Mouse (Mus musculus) MEL (cell line): ENCODE results near the gene Cbfa2t2. TPM values are rescaled to one million over a fixed set of nuclear protein-coding genes. Genes with fewer than 3 reads are reported as not detected.

Source experiments
- DNase-seq: peaks from one replicate; pipeline ENCODE4 v3.0.0; 2011; ENCODE audit warnings: low read depth, low spot score
- H3K27ac ChIP-seq: 2 replicates; pipeline ENCODE4 v1.5.1; 2012; ENCODE audit warnings: low read depth, mild to moderate bottlenecking, control low read depth, low read length, moderate library complexity; ENCODE audit not compliant: control insufficient read depth
- H3K27me3 ChIP-seq, 2 experiments: fragments of 150-350 bp in 1 of 2; sonication (generic) in 1 of 2; 2 replicates each; pipeline ENCODE4 v1.6.1; 2012; ENCODE audit warnings: low read length in 2 of 2, mild to moderate bottlenecking in 2 of 2, improper control_type of control experiment in 1 of 2, moderate library complexity in 1 of 2; ENCODE audit not compliant: insufficient read depth in 2 of 2, control insufficient read depth in 1 of 2
- H3K36me3 ChIP-seq, 2 experiments: 2 replicates each; pipeline ENCODE4 v1.6.1; 2012 to 2014; ENCODE audit warnings: low read length in 2 of 2, improper control_type of control experiment in 1 of 2, inconsistent platforms in 1 of 2, mild to moderate bottlenecking in 1 of 2; ENCODE audit not compliant: insufficient read depth in 2 of 2, control insufficient read depth in 1 of 2
- H3K4me1 ChIP-seq, 2 experiments: fragments of 150-350 bp in 1 of 2; sonication (generic) in 1 of 2; 2 replicates each; pipeline ENCODE4 v1.6.1; 2012; ENCODE audit warnings: low read length in 2 of 2, improper control_type of control experiment in 1 of 2, mild to moderate bottlenecking in 1 of 2; ENCODE audit not compliant: insufficient read depth in 2 of 2, control insufficient read depth in 1 of 2
- H3K4me3 ChIP-seq, 2 experiments: fragments of 150-350 bp in 1 of 2; sonication (generic) in 1 of 2; 2 replicates each; pipeline ENCODE4 v1.5.1; 2012; ENCODE audit warnings: low read depth in 2 of 2, low read length in 2 of 2, mild to moderate bottlenecking in 2 of 2, moderate library complexity in 2 of 2, control low read depth in 1 of 2, improper control_type of control experiment in 1 of 2; ENCODE audit not compliant: control insufficient read depth in 1 of 2, insufficient read depth in 1 of 2
- H3K79me2 ChIP-seq: 2 replicates; pipeline ENCODE4 v1.6.1; 2012; ENCODE audit warnings: mild to moderate bottlenecking, low read length, moderate library complexity; ENCODE audit not compliant: control insufficient read depth, poor library complexity, insufficient read depth
- H3K9ac ChIP-seq: 2 replicates; pipeline ENCODE4 v1.6.1; 2012; ENCODE audit warnings: low read depth, mild to moderate bottlenecking, control low read depth, low read length, moderate library complexity; ENCODE audit not compliant: control insufficient read depth, poor library complexity, severe bottlenecking
- H3K9me3 ChIP-seq: fragments of 150-350 bp; sonication (generic); replicated peaks from 2 replicates; pipeline ENCODE4 v1.6.1; 2012; ENCODE audit warnings: mild to moderate bottlenecking, low read length, improper control_type of control experiment, moderate library complexity; ENCODE audit not compliant: insufficient read depth
- BHLHE40 ChIP-seq: IDR thresholded peaks from 2 replicates; pipeline ENCODE4 v1.6.1; 2012; ENCODE audit warnings: low read depth, mild to moderate bottlenecking, inconsistent platforms, low read length, improper control_type of control experiment, borderline replicate concordance
- ELF1 ChIP-seq: IDR thresholded peaks from 2 replicates; pipeline ENCODE4 v1.6.1; 2014; ENCODE audit warnings: low read depth, mild to moderate bottlenecking, inconsistent platforms, low read length, improper control_type of control experiment, moderate library complexity
- ETS1 ChIP-seq: IDR thresholded peaks from 2 replicates; pipeline ENCODE4 v1.6.1; 2012; ENCODE audit warnings: low read depth, mild to moderate bottlenecking, inconsistent platforms, low read length, improper control_type of control experiment, moderate library complexity
- GABPA ChIP-seq: IDR thresholded peaks from 2 replicates; pipeline ENCODE4 v1.6.1; 2012; ENCODE audit warnings: low read depth, mild to moderate bottlenecking, inconsistent platforms, low read length, improper control_type of control experiment, moderate library complexity
- GATA1 ChIP-seq: IDR thresholded peaks from 2 replicates; pipeline ENCODE4 v1.6.1; 2011; ENCODE audit warnings: low read depth, low read length, improper control_type of control experiment
- JUND ChIP-seq: IDR thresholded peaks from 2 replicates; pipeline ENCODE4 v1.6.1; 2011; ENCODE audit warnings: low read depth, mild to moderate bottlenecking, improper control_type of control experiment, low read length
- KAT2A ChIP-seq: conservative IDR thresholded peaks from 2 replicates; pipeline ENCODE4 v1.6.1; 2012; ENCODE audit warnings: low read depth, low read length, improper control_type of control experiment, inconsistent platforms
- MAFK ChIP-seq: IDR thresholded peaks from 2 replicates; pipeline ENCODE4 v1.6.1; 2011; ENCODE audit warnings: low read depth, mild to moderate bottlenecking, low read length, improper control_type of control experiment, borderline replicate concordance
- MAX ChIP-seq: IDR thresholded peaks from 2 replicates; pipeline ENCODE4 v1.6.1; 2011; ENCODE audit warnings: low read length, improper control_type of control experiment
- MXI1 ChIP-seq: IDR thresholded peaks from 2 replicates; pipeline ENCODE4 v1.6.1; 2011; ENCODE audit warnings: mild to moderate bottlenecking, low read depth, low read length, improper control_type of control experiment
- MYB ChIP-seq: IDR thresholded peaks from 2 replicates; pipeline ENCODE4 v1.6.1; 2011; ENCODE audit warnings: mild to moderate bottlenecking, low read depth, low read length, improper control_type of control experiment
- NELFE ChIP-seq: IDR thresholded peaks from 2 replicates; pipeline ENCODE4 v1.6.1; 2011; ENCODE audit warnings: low read depth, low read length, improper control_type of control experiment
- NRF1 ChIP-seq: IDR thresholded peaks from 2 replicates; pipeline ENCODE4 v1.6.1; 2014; ENCODE audit warnings: low read depth, mild to moderate bottlenecking, inconsistent platforms, low read length, improper control_type of control experiment, moderate library complexity; ENCODE audit not compliant: poor library complexity, insufficient read depth, severe bottlenecking
- POLR2AphosphoS2 ChIP-seq: IDR thresholded peaks from 2 replicates; pipeline ENCODE4 v1.6.1; 2011; ENCODE audit warnings: low read length, improper control_type of control experiment
- RAD21 ChIP-seq: IDR thresholded peaks from 2 replicates; pipeline ENCODE4 v1.6.1; 2011; ENCODE audit warnings: mild to moderate bottlenecking, low read depth, low read length, improper control_type of control experiment
- RCOR1 ChIP-seq: IDR thresholded peaks from 2 replicates; pipeline ENCODE4 v1.6.1; 2012; ENCODE audit warnings: low read depth, mild to moderate bottlenecking, inconsistent platforms, low read length, improper control_type of control experiment
- SIN3A ChIP-seq: IDR thresholded peaks from 2 replicates; pipeline ENCODE4 v1.6.1; 2012; ENCODE audit warnings: low read length, improper control_type of control experiment, inconsistent platforms
- SMC3 ChIP-seq: IDR thresholded peaks from 2 replicates; pipeline ENCODE4 v1.6.1; 2011; ENCODE audit warnings: low read depth, low read length, improper control_type of control experiment
- TAL1 ChIP-seq: IDR thresholded peaks from 2 replicates; pipeline ENCODE4 v1.6.1; 2012; ENCODE audit warnings: mild to moderate bottlenecking, inconsistent platforms, low read length, moderate library complexity, mixed read lengths
- UBTF ChIP-seq: IDR thresholded peaks from 2 replicates; pipeline ENCODE4 v1.6.1; 2012; ENCODE audit warnings: low read depth, mild to moderate bottlenecking, inconsistent platforms, low read length, improper control_type of control experiment, moderate library complexity, borderline replicate concordance; ENCODE audit not compliant: insufficient read depth
- USF1 ChIP-seq: IDR thresholded peaks from 2 replicates; pipeline ENCODE4 v1.6.1; 2014; ENCODE audit warnings: low read depth, mild to moderate bottlenecking, inconsistent platforms, low read length, improper control_type of control experiment, moderate library complexity
- USF2 ChIP-seq, 2 experiments: IDR thresholded peaks; 2 replicates each; pipeline ENCODE4 v1.6.1; 2011 to 2012; ENCODE audit warnings: improper control_type of control experiment in 2 of 2, low read length in 2 of 2, borderline replicate concordance in 1 of 2, inconsistent platforms in 1 of 2, low read depth in 1 of 2, mild to moderate bottlenecking in 1 of 2; ENCODE audit not compliant: insufficient read depth in 1 of 2
- ZC3H11A ChIP-seq: IDR thresholded peaks from 2 replicates; pipeline ENCODE4 v1.6.1; 2012; ENCODE audit warnings: low read depth, mild to moderate bottlenecking, inconsistent platforms, low read length, improper control_type of control experiment
- ZMIZ1 ChIP-seq: IDR thresholded peaks from 2 replicates; pipeline ENCODE4 v1.6.1; 2012; ENCODE audit warnings: low read depth, mild to moderate bottlenecking, inconsistent platforms, low read length, improper control_type of control experiment, moderate library complexity
- ZNF384 ChIP-seq: IDR thresholded peaks from 2 replicates; pipeline ENCODE4 v1.6.1; 2012; ENCODE audit warnings: low read depth, mild to moderate bottlenecking, inconsistent platforms, low read length, improper control_type of control experiment
- polyA plus RNA-seq, 2 experiments: library from polyadenylated mRNA; stranded (reverse) in 1 of 2; unstranded in 1 of 2; fragments of >175 nt in 1 of 2; fragments of >200 nt in 1 of 2; gene quantifications; 2 replicates each; pipeline versions ENCODE4 v1.2.1 to v1.2.4; 2012; ENCODE audit warnings: low replicate concordance in 2 of 2, low read depth in 1 of 2; ENCODE audit not compliant: insufficient read length in 2 of 2, insufficient read depth in 1 of 2, missing spikeins in 1 of 2
- total RNA-seq: library from RNA; depleted of rRNA; stranded (reverse); fragments of 300-350 nt; gene quantifications from 2 replicates; pipeline ENCODE4 v1.2.3, GENCODE M21; 2012

The Cbfa2t2 gene
- total and polyA plus RNA-seq, 3 experiments, result 5.9 to 23.1 TPM; not detected in 1

DNA sequence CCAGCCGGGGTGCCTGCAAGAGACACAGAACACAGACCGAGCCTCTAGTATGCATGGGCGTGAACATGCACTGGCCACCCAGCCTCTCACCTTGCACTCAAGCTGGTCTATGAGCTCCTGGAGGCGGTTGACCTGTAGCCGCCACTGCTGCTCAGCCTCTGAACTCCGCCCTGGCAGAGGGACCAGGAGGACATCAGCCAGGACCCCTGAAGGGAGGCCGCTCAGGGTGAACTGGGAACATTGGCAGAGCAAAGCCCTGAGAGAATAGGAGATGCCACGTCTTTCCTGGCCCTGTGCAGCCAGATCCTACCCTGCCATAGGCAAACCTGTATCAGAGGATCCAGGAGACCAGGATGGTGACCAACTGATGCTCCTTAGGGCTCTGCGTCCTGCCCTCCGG lies 110.4 kb downstream of the Cbfa2t2 start, which contains the start of gene 1700003F12Rik:
Gene 1700003F12Rik, plus strand, starts transcription at position 375 of the 400 bp plus-strand sequence.
- Histone ChIP-seq H3K9me3 (no peaks in the 10 kb centered on the region), H3K4me3 (no peak within 1 kb of the TSS), H3K27ac (no peak within 1 kb of the TSS), H3K4me1 (no peaks in the 10 kb centered on the region), H3K27me3 (no peaks in the 10 kb centered on the region), H3K9ac (no peak within 1 kb of the TSS), H3K36me3 (peaks cover 0 to 2% of the 10 kb centered on the region in 2 experiments; a peak in 1 of 4 replicates), H3K79me2 (no peaks in the 10 kb centered on the region)
- TF ChIP-seq POLR2AphosphoS2 (no peak), SMC3 (no peak), MAFK (no peak), USF1 (no peak), ZNF384 (no peak), JUND (no peak), KAT2A (no peak), ZC3H11A (no peak), BHLHE40 (no peak), RCOR1 (no peak), ZMIZ1 (no peak), UBTF (no peak), RAD21 (no peak), ELF1 (no peak)
- DNase-seq, result no peak

GRCm38 (mm10) chr2:154548688-154549087 lies 112.4 kb downstream of the Cbfa2t2 start:
- Histone ChIP-seq H3K9me3 (no peaks in the 10 kb centered on the region), H3K36me3 (no peaks in the 10 kb centered on the region; a peak in 1 of 4 replicates), H3K79me2 (no peaks in the 10 kb centered on the region), H3K4me3 (no peak overlapping the region), H3K27ac (no peak overlapping the region), H3K4me1 (no peaks in the 10 kb centered on the region)
- DNase-seq, result no peak
- TF ChIP-seq SMC3 (no peak), NRF1 (no peak), ZMIZ1 (no peak), RCOR1 (no peak), MXI1 (no peak), NELFE (no peak), ETS1 (no peak), USF2 (IDR thresholded peaks at IDR 0.05; ENCODE audit: borderline replicate concordance in 1 of 2, insufficient read depth in 1 of 2, low read depth in 1 of 2, low read length in 2 of 2) (no peak), MYB (no peak), SIN3A (no peak), USF1 (no peak), MAX (no peak), TAL1 (no peak), RAD21 (no peak), GABPA (no peak), GATA1 (no peak), ZNF384 (no peak)
- TF ChIP-seq, all 39 proteins: peak for 0
- Histone ChIP-seq H3K27me3 (no peaks in the 10 kb centered on the region), H3K9ac (no peak overlapping the region)
